Mouse (Mus musculus): Measurements from ENCODE around the gene Dhx34.
"Not testable (repeated sequence)": the region's sequence is repeated elsewhere in the genome, so short reads cannot be mapped to it uniquely, and the experiment has no call there.

The Dhx34 gene

DNA sequence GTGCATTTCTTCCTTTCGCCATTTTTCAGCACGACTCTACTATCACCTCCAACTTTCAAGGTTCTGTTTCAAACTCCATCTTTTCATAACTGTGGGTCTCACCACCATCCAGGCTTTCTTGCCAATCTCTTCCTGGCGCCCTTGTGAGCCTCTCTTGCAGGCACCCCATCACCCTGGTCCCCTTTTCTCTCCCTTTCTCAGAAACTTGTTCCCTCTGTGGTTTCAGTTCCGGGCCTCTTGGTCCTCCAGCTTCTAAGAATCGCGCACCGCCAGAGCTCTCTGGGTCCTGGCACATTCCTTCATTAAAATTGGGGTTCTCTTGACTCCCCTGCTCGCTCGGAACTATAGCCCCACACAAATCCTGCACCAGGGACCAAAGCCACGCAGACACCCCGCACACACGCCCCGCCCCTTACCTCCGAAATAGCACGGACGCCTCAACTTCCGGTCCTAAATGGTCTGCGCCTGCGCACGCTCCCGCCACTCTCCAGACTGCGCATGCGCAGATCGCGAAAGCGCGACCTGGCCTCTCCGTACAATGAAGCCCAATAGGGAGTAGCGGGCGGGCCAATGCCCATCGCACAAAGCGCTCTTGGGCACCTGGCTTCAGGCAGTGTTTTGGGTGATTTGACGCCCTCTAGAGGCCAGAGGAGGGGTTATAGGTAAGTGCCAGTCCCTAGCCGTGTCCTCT, at the start of gene Dhx34:
Gene Dhx34 (minus strand): TSS at position 456 of the 691 bp plus-strand sequence.
- DNase-seq: peak; percentile 97

DNA sequence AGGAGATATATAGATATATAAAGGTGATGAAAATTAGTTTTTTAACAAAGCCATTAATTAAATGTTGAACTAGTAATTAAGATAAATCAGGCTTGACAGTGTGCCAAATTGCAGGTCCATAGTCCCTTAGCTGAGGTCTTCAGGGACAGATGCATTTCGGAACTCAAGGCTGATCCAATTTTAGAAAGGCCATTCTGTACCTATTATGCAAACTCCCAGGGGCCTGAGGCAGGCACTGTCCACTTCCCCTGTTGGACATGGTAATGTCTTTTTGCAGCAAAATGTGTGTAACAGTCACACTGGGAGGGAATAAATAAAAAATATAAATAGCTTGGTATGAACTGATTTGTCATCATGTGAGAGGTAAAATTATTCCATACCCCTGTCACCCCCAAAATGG, 49.3 kb upstream of the Dhx34 start:
- DNase-seq: no peak

DNA sequence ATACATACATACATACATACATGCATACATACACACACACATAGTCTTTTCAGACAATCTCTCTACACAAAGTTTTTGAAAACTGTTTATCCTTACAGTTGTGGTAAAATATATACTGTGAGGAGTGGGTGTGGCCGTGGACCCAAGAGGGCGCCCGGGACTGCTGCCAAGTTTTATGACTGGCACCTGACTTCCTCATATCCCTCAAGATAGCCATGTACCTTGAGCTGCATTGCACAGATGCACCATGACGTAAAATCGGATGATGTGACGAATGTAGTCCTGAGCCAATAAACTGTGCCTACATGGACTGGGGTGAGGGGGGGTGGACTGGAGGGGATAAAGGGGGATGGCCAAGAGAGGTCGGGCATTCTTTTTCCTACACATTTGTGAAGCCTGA, 44.8 kb upstream of the Dhx34 start:
- not testable (repeated sequence) for DNase-seq

DNA sequence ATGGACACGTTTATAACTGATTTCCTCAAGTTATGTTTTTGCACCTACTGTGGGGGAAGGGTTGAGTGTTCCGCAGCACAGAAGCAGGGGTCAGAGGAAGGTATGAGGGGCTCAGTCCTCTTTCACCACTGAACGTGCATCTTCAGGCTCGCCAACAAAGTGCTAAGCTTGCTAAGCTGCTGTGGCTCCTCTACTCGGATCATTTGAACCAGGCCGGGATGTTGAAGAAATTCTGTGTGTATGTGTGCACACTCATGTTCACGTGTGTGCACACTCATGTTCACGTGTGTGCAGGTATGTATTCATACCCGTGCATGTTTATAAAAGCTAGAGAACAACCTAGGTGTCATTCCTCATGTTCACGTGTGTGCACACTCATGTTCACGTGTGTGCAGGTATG, 44.0 kb upstream of the Dhx34 start:
- DNase-seq: no peak

DNA sequence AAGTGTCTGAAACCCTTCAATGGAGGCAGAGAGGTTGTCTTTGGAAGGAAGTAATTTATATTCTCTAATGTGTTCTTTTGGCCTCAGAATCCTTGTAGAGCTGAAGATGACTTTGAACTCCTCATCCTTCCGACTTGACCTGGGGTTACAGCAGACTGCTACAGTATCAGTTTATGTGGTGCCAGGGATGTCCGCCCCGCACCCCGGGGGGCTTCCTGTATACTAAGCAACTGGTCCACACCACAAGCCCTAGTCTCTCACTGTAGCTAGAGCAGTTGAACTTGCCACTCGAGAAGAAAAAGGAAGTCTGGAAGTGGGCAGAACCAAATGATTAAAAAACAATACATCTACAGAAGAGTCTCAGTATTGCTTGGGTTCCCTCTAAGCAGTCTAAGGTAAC, 42.0 kb upstream of the Dhx34 start:
- no peak for DNase-seq

DNA sequence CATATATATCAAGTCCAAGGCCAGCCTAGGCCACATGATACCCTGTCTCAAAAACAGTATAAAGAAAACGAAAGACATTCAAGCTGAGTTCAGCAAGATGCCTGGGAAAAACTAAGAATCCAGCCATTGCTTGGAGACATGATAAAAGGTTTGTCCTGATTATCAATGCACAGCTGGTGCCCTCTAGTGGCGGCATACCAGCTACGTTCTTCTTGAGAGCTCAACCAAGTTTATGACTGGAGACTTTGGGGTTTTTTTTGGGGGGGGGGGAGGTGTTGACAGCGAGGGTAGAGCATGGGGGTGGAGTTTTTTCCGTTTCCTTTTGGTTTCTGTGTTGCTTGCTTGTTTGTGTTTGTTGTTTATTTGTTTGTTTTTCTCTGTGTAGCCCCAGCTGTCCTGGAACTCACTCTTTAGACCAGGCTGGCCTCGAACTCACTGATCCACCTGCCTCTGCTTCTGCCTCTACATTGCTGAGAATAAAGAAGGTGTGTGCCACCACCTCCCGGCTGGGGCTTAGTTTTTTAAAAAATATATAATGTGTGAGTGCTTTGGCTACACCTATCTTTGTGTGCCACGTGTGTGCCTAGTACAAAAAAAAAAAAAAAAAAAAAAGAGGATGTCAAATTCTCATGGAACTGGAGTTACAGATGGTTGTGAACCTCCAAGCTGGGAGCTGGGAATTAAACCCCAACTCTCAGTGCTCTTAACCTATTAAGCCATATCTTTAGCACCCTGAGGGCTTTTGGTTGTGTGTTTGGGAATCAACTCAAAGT, 41.4 kb upstream of the Dhx34 start:
- peak; percentile 85 to 88 for DNase-seq

DNA sequence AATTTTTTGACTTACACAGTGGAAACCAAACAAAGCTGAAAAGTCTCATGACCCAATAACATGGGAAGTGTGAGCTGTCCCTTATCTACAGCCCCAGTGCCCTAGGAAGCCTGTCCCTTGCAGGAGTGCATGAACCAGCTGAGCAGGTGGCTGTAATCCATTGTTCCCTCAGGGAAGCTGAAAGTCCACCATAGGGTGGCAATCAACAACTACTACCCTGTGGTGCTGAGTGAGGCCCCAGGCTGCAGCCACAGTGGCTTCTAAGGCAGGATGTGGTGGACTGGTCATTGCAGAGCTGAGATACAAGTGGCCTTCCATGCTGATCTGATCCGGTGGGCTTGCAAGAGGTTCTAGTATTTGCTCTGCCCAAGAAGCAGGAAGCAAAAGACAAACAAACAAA, 39.3 kb upstream of the Dhx34 start:
- DNase-seq: no peak

DNA sequence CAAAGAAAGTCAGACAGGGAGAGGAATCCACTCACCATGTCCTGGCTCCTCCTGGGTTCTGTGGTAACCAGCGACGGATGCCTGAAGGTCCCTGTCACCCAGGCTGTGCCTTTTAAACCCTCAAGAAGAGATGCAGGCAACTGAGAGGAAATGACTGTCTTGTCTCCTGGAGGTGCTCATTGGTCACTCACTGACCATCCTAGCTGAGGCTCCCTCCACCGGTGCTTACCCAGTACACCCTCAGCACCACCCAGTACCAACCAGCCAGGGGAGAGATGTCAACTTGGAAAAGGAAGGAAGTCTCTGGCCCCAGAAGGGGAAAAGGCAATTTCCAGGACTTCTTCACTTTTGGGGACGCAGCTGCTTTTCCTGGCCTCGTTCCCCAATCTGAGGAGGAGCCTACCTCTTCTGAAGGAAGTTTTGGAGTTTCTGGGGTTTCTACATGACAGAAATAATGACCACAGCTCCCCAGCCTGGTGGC, 37.3 kb upstream of the Dhx34 start, which contains the start of gene C5ar1:
Gene C5ar1 (minus strand): TSS at position 431 of the 481 bp plus-strand sequence.
- DNase-seq: no peak

DNA sequence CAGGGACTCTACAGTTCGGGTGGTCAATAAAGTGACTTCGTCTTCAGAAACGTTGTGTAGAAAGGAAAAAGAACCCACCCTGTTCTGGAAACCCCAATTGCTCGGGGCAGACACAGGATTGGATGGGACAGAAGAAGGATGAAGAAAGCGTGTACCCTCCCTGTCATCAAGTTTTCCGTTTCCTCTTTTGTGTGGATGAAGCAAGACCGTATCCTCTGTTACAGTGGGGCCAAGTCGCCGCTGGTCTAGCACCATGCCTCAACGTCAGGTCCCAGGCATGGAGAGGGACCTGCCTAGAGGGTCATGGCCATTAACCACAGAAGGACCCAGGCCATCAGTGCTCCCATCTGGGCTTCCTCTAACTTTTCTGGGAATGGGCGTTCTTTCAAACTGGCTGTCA, 36.0 kb upstream of the Dhx34 start:
- DNase-seq: no peak

DNA sequence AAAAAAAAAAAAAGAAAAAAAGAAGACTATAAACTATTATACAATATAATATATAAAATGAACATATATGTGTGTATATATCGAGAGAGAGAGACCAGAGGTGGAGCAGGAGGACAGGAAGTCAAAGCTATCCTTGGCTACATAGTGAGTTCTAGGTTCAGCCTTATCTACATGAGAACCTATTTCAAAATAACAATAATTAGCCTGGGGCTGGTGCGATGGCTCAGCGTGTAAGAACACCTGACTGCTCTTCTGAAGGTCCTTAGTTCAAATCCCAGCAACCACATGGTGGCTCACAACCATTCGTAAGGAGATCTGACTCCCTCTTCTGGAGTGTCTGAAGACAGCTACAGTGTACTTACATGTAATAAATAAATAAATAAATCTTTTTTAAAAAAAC, 34.1 kb upstream of the Dhx34 start:
- DNase-seq: not testable (repeated sequence)

DNA sequence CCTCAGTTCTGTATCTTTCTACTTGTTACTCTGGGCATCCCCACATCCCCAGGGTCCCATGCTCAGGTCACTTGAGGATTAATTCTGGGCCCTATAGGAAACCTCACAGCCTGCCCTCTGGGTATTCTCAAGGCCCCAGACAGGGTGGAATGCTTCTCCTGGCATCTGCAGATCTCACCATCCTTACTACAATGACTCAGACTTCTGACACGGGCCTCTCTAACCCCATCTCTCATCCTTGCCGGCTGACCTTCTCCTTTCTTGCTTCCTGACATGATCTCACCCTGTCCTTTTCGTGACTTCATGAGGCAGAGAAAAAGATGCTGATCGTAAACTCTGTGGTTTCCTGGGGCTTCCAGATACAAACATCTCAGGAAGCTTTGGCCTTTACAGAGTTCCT, 32.4 kb upstream of the Dhx34 start:
- DNase-seq: no peak

DNA sequence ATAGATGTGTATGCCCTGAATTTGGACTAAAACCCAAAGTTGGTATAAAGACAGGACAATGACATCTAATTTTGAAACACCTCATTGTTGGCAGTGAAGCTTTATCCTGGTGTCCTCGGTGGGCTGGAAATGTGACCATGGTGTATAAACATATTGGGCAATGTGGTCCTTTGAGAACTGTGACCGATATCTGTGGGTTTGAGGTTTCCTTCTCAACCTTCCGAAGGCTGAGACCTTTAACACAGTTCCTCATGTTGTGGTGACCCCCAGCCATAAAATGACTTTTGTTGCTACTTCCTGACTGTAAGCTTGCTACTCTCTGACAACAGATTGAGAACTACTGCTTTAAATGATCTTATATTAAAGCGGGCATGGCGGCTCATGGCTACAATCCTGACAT, 28.9 kb upstream of the Dhx34 start:
- no peak for DNase-seq

DNA sequence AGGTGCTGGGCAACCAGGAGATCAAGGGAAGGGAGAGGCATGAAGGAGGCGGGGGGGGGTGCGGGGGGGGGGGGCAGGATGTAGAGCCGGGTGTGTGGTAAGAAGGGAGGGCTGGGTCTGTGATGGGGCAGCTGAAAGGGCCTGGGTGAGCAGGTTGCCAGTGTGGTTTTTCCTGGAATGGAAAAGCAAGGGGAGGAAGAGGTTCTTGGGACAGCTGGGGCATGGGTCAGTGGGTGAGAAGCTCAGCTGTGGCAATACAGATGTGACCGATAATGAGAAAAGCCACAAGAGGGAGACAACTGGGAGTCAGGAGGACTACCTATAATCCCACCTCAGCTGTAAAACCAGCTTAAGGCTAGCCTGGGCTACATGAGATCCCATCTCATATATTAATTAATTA, 24.1 kb upstream of the Dhx34 start:
- no peak for DNase-seq

DNA sequence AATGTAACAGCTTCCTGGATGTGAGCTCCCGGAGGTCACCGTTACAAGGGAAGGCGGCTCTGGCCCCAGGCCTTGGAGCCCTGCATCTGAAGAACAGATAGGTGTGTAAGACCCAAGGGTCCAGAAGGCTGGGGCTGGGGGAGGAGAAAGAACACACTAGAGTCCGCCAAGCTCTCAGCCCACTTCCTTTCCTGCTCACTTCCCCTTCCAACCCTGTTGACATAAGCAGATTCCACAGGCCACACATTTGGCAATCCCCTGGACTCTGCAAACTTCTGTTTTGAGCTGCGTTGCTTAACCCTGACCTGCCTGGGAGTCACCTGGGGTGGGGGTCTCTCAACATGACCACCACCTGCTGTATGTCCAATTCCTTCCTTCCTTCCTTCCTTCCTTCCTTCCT, 22.2 kb upstream of the Dhx34 start, which contains the start of gene C5ar2:
Gene C5ar2 (minus strand): TSS at position 88 of the 400 bp plus-strand sequence.
- DNase-seq: no peak

DNA sequence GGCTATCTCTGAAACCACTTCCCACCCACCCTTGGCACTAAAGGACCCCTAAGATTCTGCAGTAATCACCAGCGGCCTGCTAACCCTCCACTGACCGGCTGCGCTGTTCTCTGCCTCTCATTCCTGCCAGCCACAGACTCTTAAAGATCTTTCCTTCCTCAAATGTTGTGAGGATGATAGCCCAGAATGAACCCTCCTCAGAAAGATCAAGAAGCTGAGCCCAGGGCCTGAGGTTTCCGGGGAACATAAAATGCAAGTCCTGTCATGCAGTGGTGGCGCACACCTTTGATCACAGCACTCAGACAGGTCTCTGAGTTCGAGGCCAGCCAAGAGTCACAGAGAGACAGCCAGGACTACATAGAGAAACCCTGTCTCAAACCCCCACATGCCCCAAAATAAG, 20.4 kb upstream of the Dhx34 start:
- no peak for DNase-seq

DNA sequence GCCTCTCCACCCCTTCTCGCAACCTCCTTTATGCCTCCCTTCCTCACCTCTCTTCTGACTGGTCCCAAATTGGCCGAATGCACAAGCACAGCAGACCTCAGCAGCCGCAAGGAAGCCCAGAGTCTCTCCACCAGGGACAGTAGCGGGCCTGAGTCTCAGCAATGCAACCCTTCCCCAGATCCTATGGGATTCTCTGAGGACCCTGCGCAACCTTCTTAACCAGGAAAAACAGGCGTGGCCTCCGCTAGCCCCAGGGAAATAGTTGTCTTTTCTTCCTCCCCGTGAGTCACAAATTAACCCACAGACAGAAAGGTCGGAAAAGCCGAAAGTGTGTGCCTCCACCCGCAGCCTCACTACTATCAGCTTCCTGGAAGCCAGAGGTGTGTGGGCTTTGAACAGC, 19.9 kb upstream of the Dhx34 start:
- no peak for DNase-seq

DNA sequence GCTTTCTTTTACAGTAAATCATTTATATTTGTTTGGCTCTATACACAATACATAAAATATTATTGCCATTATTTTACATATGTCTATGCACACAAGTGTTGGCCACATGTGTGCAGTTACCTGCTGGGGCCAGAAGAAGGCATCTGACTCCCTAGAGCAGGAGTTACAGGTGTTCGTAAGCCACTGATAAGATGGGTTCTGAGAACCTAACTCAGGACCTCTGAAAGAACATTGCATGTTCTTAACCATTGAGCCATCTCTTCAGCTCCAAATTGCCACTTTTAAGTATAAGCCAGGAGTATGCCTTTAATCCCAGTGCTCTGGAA, 19.1 kb upstream of the Dhx34 start:
- DNase-seq: no peak

DNA sequence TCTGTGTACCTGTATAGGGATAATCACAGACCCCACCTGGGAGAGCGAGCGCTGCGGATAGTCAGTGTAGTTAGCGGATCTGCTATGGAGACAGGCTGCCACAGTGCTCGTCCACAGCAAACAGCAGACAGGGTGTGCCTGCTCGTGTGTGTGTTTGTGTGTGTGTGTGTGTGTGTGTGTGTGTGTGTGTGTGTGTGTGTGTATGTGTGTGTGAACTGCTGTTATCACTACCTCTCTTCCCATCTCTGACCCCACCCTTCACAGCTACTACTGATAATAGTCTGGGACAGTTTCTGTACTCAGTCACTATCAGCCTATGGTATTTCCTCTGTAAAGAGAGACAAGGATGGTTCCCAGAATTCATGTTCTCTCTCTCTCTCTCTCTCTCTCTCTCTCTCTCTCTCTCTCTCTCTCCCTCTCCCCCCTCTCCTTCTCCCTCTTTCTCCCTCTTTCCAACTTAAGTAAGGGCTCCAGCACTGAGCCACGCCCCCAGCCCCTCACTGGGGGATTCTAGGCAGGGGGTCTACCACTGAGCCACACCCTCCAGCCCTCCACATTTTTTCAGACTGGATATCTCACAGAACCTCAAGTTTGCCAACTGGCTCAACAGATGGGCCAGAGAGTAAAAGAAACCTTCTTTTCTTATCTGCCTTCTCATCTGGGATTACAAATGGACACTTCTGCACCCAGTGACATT, 18.6 kb upstream of the Dhx34 start:
- DNase-seq: peak in 1 of 2 experiments; percentile 8

DNA sequence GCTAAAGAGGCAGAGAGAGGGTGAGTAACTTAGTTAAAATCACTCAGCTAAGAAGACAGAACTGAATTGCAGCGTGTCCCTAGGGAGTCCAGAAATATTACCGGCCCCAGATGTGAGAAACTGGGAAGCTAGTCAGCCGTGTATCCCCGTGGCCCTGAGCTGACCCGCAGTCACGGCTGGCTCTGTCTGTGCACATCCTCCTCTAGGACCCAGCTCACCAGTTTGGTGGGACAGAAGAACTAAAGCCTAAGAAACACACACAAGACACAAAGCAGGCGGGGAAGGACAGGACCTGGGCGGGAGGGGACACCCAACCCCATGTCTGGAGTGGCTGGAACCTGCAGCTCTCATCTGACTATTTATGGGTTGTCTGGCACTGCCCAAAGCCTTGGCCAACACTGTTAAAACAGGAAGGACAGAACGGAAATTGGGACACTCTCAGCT, 17.7 kb upstream of the Dhx34 start:
- peak; percentile 58 to 62 for DNase-seq

DNA sequence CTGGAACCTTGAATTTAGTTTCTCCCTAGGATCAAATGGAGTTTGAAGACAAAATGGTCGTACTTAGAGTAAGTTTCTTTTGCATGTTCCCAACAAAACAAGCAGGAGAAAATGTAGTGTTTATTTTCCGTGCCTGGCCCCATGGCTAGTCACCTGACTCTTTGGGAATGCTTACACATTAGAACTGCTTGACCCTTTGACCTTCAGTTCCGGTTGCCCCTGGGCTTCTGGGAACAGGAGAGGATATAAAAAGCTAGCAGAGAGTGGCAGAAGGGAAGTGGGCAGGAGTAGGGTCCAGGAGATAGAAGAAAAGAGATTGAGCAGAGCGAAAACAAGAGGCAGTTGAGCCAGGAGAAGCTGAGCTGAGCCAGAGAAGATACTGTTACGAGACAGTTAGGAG, 8.0 kb upstream of the Dhx34 start:
- no peak for DNase-seq

DNA sequence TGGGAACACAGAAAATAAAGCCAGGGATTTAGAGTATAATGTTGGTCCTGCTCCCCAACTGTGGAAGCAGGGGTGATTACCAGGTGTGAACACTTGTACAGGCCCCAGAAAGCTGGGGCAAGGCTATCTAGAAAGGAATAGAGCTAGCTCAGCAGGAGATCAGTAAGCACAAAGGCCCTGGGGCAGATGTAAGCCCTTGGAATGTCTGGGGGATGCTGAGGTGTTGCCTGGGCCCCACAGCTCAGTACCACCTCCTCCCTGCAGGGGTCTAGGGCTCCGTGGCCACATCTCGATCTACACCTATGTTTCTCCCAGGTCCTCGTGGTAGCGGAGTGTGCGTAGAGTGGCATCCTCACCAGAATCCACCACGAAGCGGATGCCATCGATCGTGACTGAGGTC, 7.9 kb downstream of the Dhx34 start:
- no peak for DNase-seq

DNA sequence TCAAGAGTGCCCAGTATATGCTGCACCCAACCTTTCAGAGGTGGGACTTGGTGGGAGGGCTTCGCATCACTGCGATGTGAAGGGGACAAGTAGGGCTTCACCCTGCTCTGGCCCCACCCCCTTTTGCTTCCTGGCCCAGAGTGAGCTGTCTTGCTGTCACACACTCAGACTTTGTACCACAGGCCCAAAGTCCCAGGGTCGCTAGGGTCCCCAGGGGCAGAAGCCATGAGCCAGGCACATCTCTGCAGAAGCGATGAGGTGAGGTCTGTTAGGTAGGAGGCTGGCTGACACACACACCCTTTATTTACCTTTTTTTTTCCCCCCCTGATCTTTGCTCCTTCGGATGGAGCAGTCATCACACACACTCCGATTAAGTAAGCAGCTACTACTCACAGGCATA, 8.6 kb downstream of the Dhx34 start:
- DNase-seq: no peak

DNA sequence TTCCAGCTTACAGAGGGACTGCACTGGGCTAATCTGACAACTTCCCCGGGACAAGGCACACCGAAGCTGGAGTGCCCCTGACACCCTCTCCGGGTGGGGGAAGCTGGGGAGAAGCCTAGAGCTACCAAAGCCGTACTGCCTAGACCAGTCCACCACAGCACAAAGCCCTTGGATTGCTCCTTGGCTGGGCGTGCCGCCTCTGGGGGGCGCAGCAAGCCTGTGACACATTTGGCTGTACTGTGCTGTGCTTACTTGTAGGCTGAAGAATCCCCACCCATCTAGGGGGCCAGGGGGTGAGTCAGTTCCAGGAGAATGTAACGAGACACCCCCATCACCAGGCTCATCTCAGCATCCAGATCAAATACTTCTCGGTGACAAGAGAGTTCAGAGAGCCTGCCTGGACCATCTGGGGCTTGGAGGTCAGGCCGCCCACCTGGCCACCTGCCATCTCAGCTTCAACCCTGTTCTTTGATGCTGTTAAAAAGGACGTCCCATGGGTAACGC, 10.9 kb downstream of the Dhx34 start:
- no peak for DNase-seq

Data from cerebellum, postnatal 36 days (tissue).